Mouse (Mus musculus) bone marrow, adult 2 months (tissue): ENCODE measurements around the gene Reep1.

Experiments
- CTCF ChIP-seq: fragments of 200-500 bp; IDR thresholded peaks from 2 replicates; pipeline ENCODE4 v1.5.1; 2011; ENCODE audit warnings: low read length, control low read depth; ENCODE audit not compliant: control insufficient read depth, insufficient read depth
- POLR2A ChIP-seq: fragments of 200-500 bp; IDR thresholded peaks from 2 replicates; pipeline ENCODE4 v1.6.1; 2011; ENCODE audit warnings: low read depth, mild to moderate bottlenecking, control low read depth, low read length, borderline replicate concordance; ENCODE audit not compliant: control insufficient read depth

- TF ChIP-seq CTCF (no peak), POLR2A (no peak)
These were observed 102.5 kb downstream of the Reep1 start for GRCm38 (mm10) chr6:71809890-71810289.
